Mouse (Mus musculus) olfactory bulb, adult 2 months (tissue): ENCODE results near the gene Adam23.

Source experiments
- CTCF ChIP-seq: fragments of 200-500 bp; IDR thresholded peaks from 2 replicates; pipeline ENCODE4 v1.5.1; 2012; ENCODE audit warnings: low read depth, mild to moderate bottlenecking, low read length, moderate library complexity; ENCODE audit not compliant: insufficient read depth
- POLR2A ChIP-seq: fragments of 200-500 bp; IDR thresholded peaks from 2 replicates; pipeline ENCODE4 v1.6.1; 2012; ENCODE audit warnings: mild to moderate bottlenecking, low read depth, low read length, moderate library complexity; ENCODE audit not compliant: insufficient read depth

GRCm38 (mm10) chr1:63529901-63530300 is 84.2 kb downstream of the Adam23 start:
- TF ChIP-seq CTCF (no peak), POLR2A (no peak)
